Mouse (Mus musculus) heart, postnatal 0 days (tissue): ENCODE measurements around the gene Crygc. TPM values are rescaled to one million over a fixed set of nuclear protein-coding genes. Genes with fewer than 3 reads are reported as not detected.

Source experiments
- ATAC-seq: fragments of 200-750 bp; cut with Nextera tagmentation; 2 replicates; pipeline ENCODE4 v1.8.0; 2017; ENCODE audit warnings: low read depth, moderate number of reproducible peaks, moderate library complexity; ENCODE audit not compliant: insufficient read depth
- DNase-seq: peaks from one replicate; pipeline ENCODE4 v3.0.0-alpha.2; 2016; ENCODE audit warnings: low spot score
- H3K27ac ChIP-seq: fragments of 300-500 bp; sonication (generic); 2 replicates; pipeline ENCODE4 v1.5.1; 2014; ENCODE audit warnings: low read depth, mild to moderate bottlenecking
- H3K27me3 ChIP-seq: fragments of 300-500 bp; sonication (generic); 2 replicates; pipeline ENCODE4 v1.6.1; 2014; ENCODE audit warnings: low read length, mixed read lengths; ENCODE audit not compliant: control insufficient read depth, insufficient read depth
- H3K36me3 ChIP-seq: fragments of 300-500 bp; sonication (generic); replicated peaks from 2 replicates; pipeline ENCODE4 v1.6.1; 2014; ENCODE audit warnings: low read length, mixed read lengths; ENCODE audit not compliant: control insufficient read depth, insufficient read depth
- H3K4me1 ChIP-seq: fragments of 300-500 bp; sonication (generic); 2 replicates; pipeline ENCODE4 v1.6.1; 2014; ENCODE audit warnings: antibody characterized with exemption; ENCODE audit not compliant: control insufficient read depth, insufficient read depth
- H3K4me2 ChIP-seq: fragments of 300-500 bp; sonication (generic); 2 replicates; pipeline ENCODE4 v1.6.1; 2014; ENCODE audit warnings: low read depth, mild to moderate bottlenecking, low read length, moderate library complexity
- H3K4me3 ChIP-seq: fragments of 300-500 bp; sonication (generic); 2 replicates; pipeline ENCODE4 v1.5.1; 2014; ENCODE audit warnings: low read depth, low read length
- H3K9ac ChIP-seq: fragments of 300-500 bp; sonication (generic); replicated peaks from 2 replicates; pipeline ENCODE4 v1.6.1; 2014; ENCODE audit warnings: low read depth, low read length, mixed read lengths
- H3K9me3 ChIP-seq: fragments of 300-500 bp; sonication (generic); replicated peaks from 2 replicates; pipeline ENCODE4 v1.6.1; 2016; ENCODE audit warnings: low read length; ENCODE audit not compliant: control insufficient read depth
- CTCF ChIP-seq: IDR thresholded peaks from 2 replicates; pipeline ENCODE4 v1.5.1; 2016; ENCODE audit warnings: antibody characterized with exemption, control low read depth, low read depth
- EP300 ChIP-seq: IDR thresholded peaks from 2 replicates; pipeline ENCODE4 v1.6.1; 2016; ENCODE audit warnings: antibody characterized with exemption, low read depth
- WGBS: fragments of 180-500 bp; shearing (Covaris S2); extraction: QIAGEN DNeasy Blood & Tissue Kit; methylation state at CpG from one replicate; pipeline ENCODE4 v1.1.7; 2014; 5-methylcytosine and 5-hydroxymethylcytosine counted together
- polyA plus RNA-seq: library from polyadenylated mRNA; unstranded; fragments of >200 nt; fragmentation: Nextera tagmentation; extraction: Ambion mirVana; gene quantifications from 2 replicates; pipeline ENCODE4 v1.2.1, GENCODE M21; 2015
- total RNA-seq: library from RNA; depleted of rRNA; stranded (reverse); fragments of >200 nt; gene quantifications from 2 replicates; pipeline ENCODE4 v1.2.3, GENCODE M21; 2014; ENCODE audit warnings: low replicate concordance; rRNA removed

The Crygc gene
- not detected in 2 replicates for total RNA-seq
- not detected in 2 replicates for polyA plus RNA-seq

GRCm38 (mm10) chr1:65073589-65073988 lies at the start of gene Crygc:
Gene Crygc (minus strand): TSS chr1:65073689.
- ATAC-seq, result no peak
- Histone ChIP-seq H3K9ac (no peak within 1 kb of the TSS), H3K36me3 (no peaks in the 10 kb centered on the region), H3K27me3 (no peaks in the 10 kb centered on the region), H3K4me1 (no peaks in the 10 kb centered on the region), H3K4me3 (no peak within 1 kb of the TSS), H3K4me2 (no peak within 1 kb of the TSS), H3K27ac (no peak within 1 kb of the TSS), H3K9me3 (no peaks in the 10 kb centered on the region)
- no peak for TF ChIP-seq CTCF
- no peak for TF ChIP-seq EP300
- no peak for DNase-seq
- 72% methylated on average over 6 of the region's 6 CpGs for whole genome bisulfite sequencing

GRCm38 (mm10) chr1:65122574-65123372 lies 49.3 kb upstream of the Crygc start, which contains the start of gene D630023F18Rik:
Gene D630023F18Rik (minus strand): TSS chr1:65123214.
- Histone ChIP-seq H3K4me1 (no peaks in the 10 kb centered on the region), H3K4me2 (peak within 1 kb of the TSS; percentile 42), H3K27me3 (no peaks in the 10 kb centered on the region), H3K9ac (no peak within 1 kb of the TSS), H3K27ac (no peak within 1 kb of the TSS), H3K9me3 (no peaks in the 10 kb centered on the region), H3K36me3 (no peaks in the 10 kb centered on the region), H3K4me3 (peak within 1 kb of the TSS; percentile 15; the same call in 1 of the 2 replicates)
- no peak for DNase-seq
- no peak for ATAC-seq
- no peak for TF ChIP-seq EP300
- TF ChIP-seq CTCF, result no peak
- WGBS, result 24% methylated on average over 9 of the region's 9 CpGs

GRCm38 (mm10) chr1:65119438-65119837 lies 45.9 kb upstream of the Crygc start, which contains the start of gene Gm28845:
Gene Gm28845 (minus strand): TSS chr1:65119558.
- Histone ChIP-seq H3K9ac (no peak within 1 kb of the TSS), H3K36me3 (no peaks in the 10 kb centered on the region), H3K27me3 (no peaks in the 10 kb centered on the region), H3K27ac (no peak within 1 kb of the TSS), H3K9me3 (no peaks in the 10 kb centered on the region), H3K4me1 (no peaks in the 10 kb centered on the region), H3K4me3 (no peak within 1 kb of the TSS), H3K4me2 (no peak within 1 kb of the TSS)
- 81% methylated on average over 1 of the region's 1 CpGs for WGBS
- TF ChIP-seq EP300 (no peak), CTCF (no peak)
- ATAC-seq (no peak), DNase-seq (no peak)

GRCm38 (mm10) chr1:65118150-65118913 lies 44.8 kb upstream of the Crygc start:
- Histone ChIP-seq H3K4me2 (no peak overlapping the region), H3K9me3 (no peaks in the 10 kb centered on the region), H3K4me1 (no peaks in the 10 kb centered on the region), H3K4me3 (no peak overlapping the region), H3K36me3 (no peaks in the 10 kb centered on the region), H3K27me3 (no peaks in the 10 kb centered on the region), H3K9ac (no peak overlapping the region), H3K27ac (no peak overlapping the region)
- ATAC-seq (no peak), DNase-seq (no peak)
- no peak for TF ChIP-seq CTCF
- TF ChIP-seq EP300, result no peak
- 59% methylated on average over 8 of the region's 8 CpGs for WGBS

- TF ChIP-seq EP300 (no peak), CTCF (no peak)
- no peak overlapping the region for H3K4me2 ChIP-seq
- no peak overlapping the region for H3K9ac ChIP-seq
- DNase-seq (no peak), ATAC-seq (no peak)
- H3K27me3 ChIP-seq, result no peaks in the 10 kb centered on the region
- no peaks in the 10 kb centered on the region for H3K36me3 ChIP-seq
- no peaks in the 10 kb centered on the region for H3K4me1 ChIP-seq
- 85% methylated on average over 5 of the region's 5 CpGs for WGBS
- H3K9me3 ChIP-seq, result no peaks in the 10 kb centered on the region
- no peak overlapping the region for H3K4me3 ChIP-seq
- no peak overlapping the region for H3K27ac ChIP-seq
These were observed 40.2 kb upstream of the Crygc start for GRCm38 (mm10) chr1:65113536-65114172.
